Mouse (Mus musculus) CH12.LX (cell line): Measurements from ENCODE around the gene Paox. TPM values are rescaled to one million over a fixed set of nuclear protein-coding genes. Genes with fewer than 3 reads are reported as not detected.
A peak's percentile ranks its signal among the peaks of the same experiment; 100 is the strongest.

Experiments used
- DNase-seq: peaks from one replicate; pipeline ENCODE4 v3.0.0-alpha.2; 2013; ENCODE audit errors: extremely low read depth
- H3K27ac ChIP-seq: 2 replicates; pipeline ENCODE4 v1.5.1; 2012; ENCODE audit warnings: low read depth, mild to moderate bottlenecking, control low read depth, moderate library complexity; ENCODE audit not compliant: insufficient read depth
- H3K27me3 ChIP-seq: replicated peaks from 2 replicates; pipeline ENCODE3; 2012; ENCODE audit warnings: inconsistent platforms
- H3K36me3 ChIP-seq, 2 experiments: replicated peaks in 1 of 2; 2 replicates each; pipeline versions ENCODE3 to v1.6.1; 2012; ENCODE audit warnings: inconsistent platforms in 1 of 2, low read length in 1 of 2, mild to moderate bottlenecking in 1 of 2, mixed read lengths in 1 of 2, moderate library complexity in 1 of 2; ENCODE audit not compliant: control insufficient read depth in 1 of 2, insufficient read depth in 1 of 2
- H3K4me1 ChIP-seq, 2 experiments: 2 replicates each; pipeline ENCODE4 v1.6.1; 2012; ENCODE audit warnings: inconsistent platforms in 1 of 2, moderate library complexity in 1 of 2; ENCODE audit not compliant: insufficient read depth in 2 of 2, control insufficient read depth in 1 of 2
- H3K4me2 ChIP-seq: 2 replicates; pipeline ENCODE4 v1.6.1; 2012; ENCODE audit warnings: low read depth, mild to moderate bottlenecking, control low read depth; ENCODE audit not compliant: poor library complexity, insufficient read depth, severe bottlenecking
- H3K4me3 ChIP-seq, 3 experiments: fragments of 150-350 bp in 1 of 3; sonication (generic) in 1 of 3; replicated peaks in 1 of 3; 2 replicates each; pipeline versions ENCODE3 to v1.5.1; 2011 to 2012; ENCODE audit warnings: low read depth in 2 of 3, low read length in 2 of 3, mild to moderate bottlenecking in 2 of 3, moderate library complexity in 2 of 3, control low read depth in 1 of 3, improper control_type of control experiment in 1 of 3, inconsistent platforms in 1 of 3, mixed read lengths in 1 of 3; ENCODE audit not compliant: poor library complexity in 1 of 3
- H3K79me2 ChIP-seq: replicated peaks from 2 replicates; pipeline ENCODE4 v1.6.1; 2012; ENCODE audit warnings: mild to moderate bottlenecking, moderate library complexity; ENCODE audit not compliant: control insufficient read depth, poor library complexity, insufficient read depth, severe bottlenecking; ENCODE audit errors: extremely low read depth
- H3K9ac ChIP-seq: 2 replicates; pipeline ENCODE4 v1.6.1; 2012; ENCODE audit warnings: low read depth, mild to moderate bottlenecking, control low read depth, moderate library complexity; ENCODE audit not compliant: insufficient read depth
- H3K9me3 ChIP-seq: replicated peaks from 2 replicates; pipeline ENCODE3; 2012; ENCODE audit warnings: low read length, inconsistent platforms, mixed read lengths
- BHLHE40 ChIP-seq: IDR thresholded peaks from 2 replicates; pipeline ENCODE4 v1.6.1; 2011; ENCODE audit warnings: mild to moderate bottlenecking, low read depth, low read length, improper control_type of control experiment
- CHD1 ChIP-seq: IDR thresholded peaks from 2 replicates; pipeline ENCODE4 v1.6.1; 2012; ENCODE audit warnings: low read depth, low read length, improper control_type of control experiment, inconsistent platforms
- CHD2 ChIP-seq: IDR thresholded peaks from 2 replicates; pipeline ENCODE4 v1.6.1; 2011; ENCODE audit warnings: low read length, improper control_type of control experiment
- E2F4 ChIP-seq: IDR thresholded peaks from 2 replicates; pipeline ENCODE4 v1.6.1; 2011; ENCODE audit warnings: low read depth, low read length, improper control_type of control experiment; ENCODE audit not compliant: insufficient replicate concordance
- ELF1 ChIP-seq: IDR thresholded peaks from 2 replicates; pipeline ENCODE4 v1.6.1; 2014; ENCODE audit warnings: low read depth, mild to moderate bottlenecking, inconsistent platforms, low read length, improper control_type of control experiment
- EP300 ChIP-seq: IDR thresholded peaks from 2 replicates; pipeline ENCODE4 v1.6.1; 2011; ENCODE audit warnings: low read length, improper control_type of control experiment
- ETS1 ChIP-seq: conservative IDR thresholded peaks from 2 replicates; pipeline ENCODE4 v1.6.1; 2012; ENCODE audit warnings: low read depth, mild to moderate bottlenecking, inconsistent platforms, low read length, improper control_type of control experiment, moderate library complexity
- GABPA ChIP-seq: IDR thresholded peaks from 2 replicates; pipeline ENCODE4 v1.6.1; 2012; ENCODE audit warnings: low read depth, low read length, improper control_type of control experiment, inconsistent platforms; ENCODE audit not compliant: insufficient replicate concordance
- IRF4 ChIP-seq: IDR thresholded peaks from 2 replicates; pipeline ENCODE4 v1.6.1; 2014; ENCODE audit warnings: low read depth, mild to moderate bottlenecking, inconsistent platforms, low read length, improper control_type of control experiment
- KAT2A ChIP-seq: IDR thresholded peaks from 2 replicates; pipeline ENCODE4 v1.6.1; 2012; ENCODE audit warnings: low read length, improper control_type of control experiment, inconsistent platforms; ENCODE audit not compliant: insufficient replicate concordance
- MAFK ChIP-seq: IDR thresholded peaks from 2 replicates; pipeline ENCODE4 v1.6.1; 2011; ENCODE audit warnings: low read length, improper control_type of control experiment; ENCODE audit not compliant: insufficient replicate concordance
- MAZ ChIP-seq: IDR thresholded peaks from 2 replicates; pipeline ENCODE4 v1.6.1; 2012; ENCODE audit warnings: low read depth, mild to moderate bottlenecking, inconsistent platforms, low read length, improper control_type of control experiment, moderate library complexity
- MEF2A ChIP-seq: IDR thresholded peaks from 2 replicates; pipeline ENCODE4 v1.6.1; 2014; ENCODE audit warnings: low read depth, mild to moderate bottlenecking, inconsistent platforms, low read length, improper control_type of control experiment, borderline replicate concordance
- MXI1 ChIP-seq: IDR thresholded peaks from 2 replicates; pipeline ENCODE4 v1.6.1; 2011; ENCODE audit warnings: mild to moderate bottlenecking, low read depth, low read length, improper control_type of control experiment
- NELFE ChIP-seq: IDR thresholded peaks from 2 replicates; pipeline ENCODE4 v1.6.1; 2011; ENCODE audit warnings: low read depth, low read length, improper control_type of control experiment
- NRF1 ChIP-seq: IDR thresholded peaks from 2 replicates; pipeline ENCODE4 v1.6.1; 2014; ENCODE audit warnings: low read depth, mild to moderate bottlenecking, inconsistent platforms, low read length, improper control_type of control experiment, moderate library complexity
- PAX5 ChIP-seq: IDR thresholded peaks from 2 replicates; pipeline ENCODE4 v1.6.1; 2012; ENCODE audit warnings: low read length, inconsistent platforms, mixed read lengths
- POLR2A ChIP-seq: IDR thresholded peaks from 2 replicates; pipeline ENCODE4 v1.6.1; 2011; ENCODE audit warnings: low read depth, mild to moderate bottlenecking, improper control_type of control experiment, low read length
- POLR2AphosphoS2 ChIP-seq: IDR thresholded peaks from 2 replicates; pipeline ENCODE4 v1.6.1; 2011; ENCODE audit warnings: low read depth, low read length, improper control_type of control experiment
- RAD21 ChIP-seq: IDR thresholded peaks from 2 replicates; pipeline ENCODE4 v1.6.1; 2011; ENCODE audit warnings: low read depth, mild to moderate bottlenecking, low read length, improper control_type of control experiment, moderate library complexity
- RCOR1 ChIP-seq: conservative IDR thresholded peaks from 2 replicates; pipeline ENCODE4 v1.6.1; 2012; ENCODE audit warnings: low read depth, mild to moderate bottlenecking, inconsistent platforms, low read length, improper control_type of control experiment
- SIN3A ChIP-seq: IDR thresholded peaks from 2 replicates; pipeline ENCODE4 v1.6.1; 2012; ENCODE audit warnings: low read length, improper control_type of control experiment, inconsistent platforms
- USF1 ChIP-seq: IDR thresholded peaks from 2 replicates; pipeline ENCODE4 v1.6.1; 2014; ENCODE audit warnings: low read depth, mild to moderate bottlenecking, inconsistent platforms, low read length, improper control_type of control experiment
- ZNF384 ChIP-seq: IDR thresholded peaks from 2 replicates; pipeline ENCODE4 v1.6.1; 2012; ENCODE audit warnings: low read depth, low read length, improper control_type of control experiment, inconsistent platforms
- dilution Hi-C: fragments of 300-500 bp; cut with MboI; formaldehyde crosslinking; loops from 2 replicates; pipeline ENCODE4 v1.14.3; 2020; ENCODE audit warnings: low sequenced_read_pairs; ENCODE audit not compliant: extremely low pct_unique_long_range_greater_than_20kb, extremely low pct_ligation_motif_present
- in situ Hi-C: fragments of 300-500 bp; cut with MboI; formaldehyde crosslinking; loops from 3 replicates; pipeline ENCODE4 v1.14.3; 2019; ENCODE audit warnings: low sequenced_read_pairs, low pct_ligation_motif_present, low pct_unique_long_range_greater_than_20kb, mixed read lengths
- polyA plus RNA-seq: library from polyadenylated mRNA; unstranded; fragments of >175 nt; gene quantifications from 2 replicates; pipeline ENCODE4 v1.2.1, GENCODE M21; 2012; ENCODE audit warnings: low read depth; ENCODE audit not compliant: insufficient read length
- total RNA-seq, 2 experiments: library from RNA; depleted of rRNA; stranded (reverse); fragments of 300-350 nt in 1 of 2; fragments of >200 nt in 1 of 2; gene quantifications; 2 replicates each; pipeline ENCODE4 v1.2.3; 2012 to 2014

The Paox gene
- total and polyA plus RNA-seq, 3 experiments, result 30.4 to 40.0 (median 34.5) TPM

DNA sequence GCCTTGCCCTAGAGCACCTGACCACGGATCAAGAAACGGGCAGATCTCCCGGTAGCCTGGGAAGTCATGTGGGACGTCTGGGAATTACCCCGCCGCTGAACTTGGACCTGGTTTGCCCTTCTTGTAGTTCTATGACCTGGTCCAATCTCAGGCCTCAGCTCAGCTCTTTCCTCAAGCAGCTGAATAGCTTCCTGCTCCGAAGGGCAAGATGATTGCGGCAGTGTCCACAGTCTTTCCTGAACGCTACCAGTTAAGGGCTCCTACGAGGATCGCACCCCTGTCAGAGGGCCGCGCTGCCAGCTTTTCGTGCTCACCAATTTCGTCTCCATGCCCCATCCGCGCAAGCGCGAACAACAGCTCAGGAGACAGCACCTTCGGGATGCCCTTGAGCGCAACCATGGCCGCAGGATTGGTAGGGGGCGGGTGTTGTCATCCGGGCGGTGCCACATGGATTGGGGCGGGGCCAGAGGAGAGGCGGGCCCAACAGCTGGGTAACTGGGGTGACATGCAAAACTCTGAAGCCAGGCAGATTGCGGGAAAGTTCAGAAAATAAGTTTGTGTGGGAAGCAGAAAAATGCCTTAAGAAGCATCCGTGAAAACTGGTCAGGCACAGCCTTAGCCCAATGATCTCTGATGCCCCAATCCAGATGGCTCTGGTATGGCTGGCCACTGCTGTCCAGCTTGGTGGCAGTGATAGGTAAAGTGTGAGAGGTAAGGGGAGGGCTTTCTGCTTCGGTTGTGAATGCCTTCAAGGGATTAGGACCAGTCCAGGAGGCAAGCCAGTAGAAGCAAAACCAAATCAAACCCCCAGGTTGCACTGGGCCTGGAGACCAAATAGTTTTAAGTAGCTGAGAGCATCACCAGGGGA, 13.4 kb upstream of the Paox start, which contains the start of gene Fuom:
Fuom (minus strand) TSS at position 449 of the 868 bp plus-strand sequence.
- TF ChIP-seq NRF1 (0 out of 2 replicates have a peak, but pooled peaks have one; percentile 18), E2F4 (no peak)
- Histone ChIP-seq H3K9me3 (no peaks in the 10 kb centered on the region), H3K27ac (no peak within 1 kb of the TSS), H3K9ac (no peak within 1 kb of the TSS), H3K4me3 (no peak within 1 kb of the TSS), H3K79me2 (no peaks in the 10 kb centered on the region), H3K27me3 (no peaks in the 10 kb centered on the region), H3K36me3 (peaks cover 11 to 26% of the 10 kb centered on the region in 2 experiments), H3K4me2 (no peak within 1 kb of the TSS), H3K4me1 (peaks cover 0 to 4% of the 10 kb centered on the region in 2 experiments; a peak in 1 of 4 replicates)
- dilution Hi-C loops (no loop called here), in situ Hi-C loops (no loop called here)
- DNase-seq, result no peak

DNA sequence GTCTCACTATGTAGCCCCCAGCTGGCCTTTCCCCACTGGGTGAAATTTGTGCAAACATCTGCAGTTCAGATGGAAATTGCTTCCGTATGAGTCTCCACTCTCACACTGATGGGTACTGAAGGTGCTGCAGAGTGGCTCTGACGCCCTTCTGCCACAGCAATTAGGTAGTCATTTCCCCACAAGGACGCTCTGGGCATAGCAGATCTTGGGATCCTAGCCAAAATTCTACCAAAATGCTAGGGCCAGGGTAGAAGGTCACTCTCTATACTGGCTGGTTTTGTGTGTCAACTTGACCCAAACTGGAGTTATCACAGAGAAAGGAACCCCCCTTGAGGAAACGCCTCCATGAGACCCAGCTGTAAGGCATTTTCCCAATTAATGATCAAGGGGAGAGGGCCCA, 11.6 kb upstream of the Paox start:
- Histone ChIP-seq H3K4me2 (no peak overlapping the region), H3K36me3 (peaks cover 24 to 42% of the 10 kb centered on the region in 2 experiments), H3K9me3 (no peaks in the 10 kb centered on the region), H3K79me2 (no peaks in the 10 kb centered on the region), H3K27me3 (no peaks in the 10 kb centered on the region), H3K9ac (no peak overlapping the region), H3K4me1 (no peaks in the 10 kb centered on the region), H3K27ac (no peak overlapping the region), H3K4me3 (no peak overlapping the region)
- no peak for TF ChIP-seq ZNF384
- TF ChIP-seq CHD1, result no peak
- no peak for TF ChIP-seq RCOR1
- TF ChIP-seq NELFE, result no peak
- no peak for TF ChIP-seq RAD21
- TF ChIP-seq MEF2A, result no peak
- no peak for TF ChIP-seq MXI1
- no peak for TF ChIP-seq KAT2A
- TF ChIP-seq SIN3A, result no peak
- TF ChIP-seq CHD2, result no peak
- in situ Hi-C loops, result no loop called here
- dilution Hi-C loops, result no loop called here
- DNase-seq, result no peak

DNA sequence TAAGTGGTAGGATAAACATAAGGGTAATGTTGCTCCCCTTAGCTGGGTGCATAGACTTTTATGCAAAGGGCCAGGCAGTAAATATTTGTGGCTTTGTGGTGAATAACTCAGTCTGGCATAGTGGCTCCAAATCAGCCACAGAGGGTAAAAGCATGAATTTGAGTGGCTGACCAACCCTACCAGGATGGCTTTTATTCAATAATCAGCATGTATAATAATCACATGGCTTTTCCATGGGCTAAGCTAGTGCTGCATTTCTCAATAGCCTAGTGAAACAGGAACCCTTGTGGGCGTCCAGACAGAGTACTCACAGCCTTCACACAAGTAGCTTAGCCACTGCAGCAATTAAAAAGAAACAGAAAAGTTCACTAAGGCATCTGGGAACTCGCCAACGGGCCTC, 3.7 kb upstream of the Paox start:
- TF ChIP-seq NELFE, result no peak
- no peak for TF ChIP-seq POLR2A
- TF ChIP-seq PAX5, result no peak
- no peak for TF ChIP-seq BHLHE40
- no peak for TF ChIP-seq IRF4
- TF ChIP-seq ELF1, result no peak
- no peak for TF ChIP-seq EP300
- TF ChIP-seq CHD1, result no peak
- TF ChIP-seq GABPA, result no peak
- no peak for TF ChIP-seq RAD21
- no peak for TF ChIP-seq MAZ
- no peak for TF ChIP-seq MXI1
- no peak for TF ChIP-seq USF1
- TF ChIP-seq CHD2, result no peak
- TF ChIP-seq SIN3A, result no peak
- no peak for TF ChIP-seq MAFK
- no peak for TF ChIP-seq ZNF384
- TF ChIP-seq ETS1, result no peak
- TF ChIP-seq POLR2AphosphoS2, result no peak
- H3K27me3 ChIP-seq, result no peaks in the 10 kb centered on the region
- no peak overlapping the region for H3K27ac ChIP-seq
- in situ Hi-C loops (no loop called here), dilution Hi-C loops (no loop called here)
- H3K4me2 ChIP-seq, result no peak overlapping the region
- H3K4me3 ChIP-seq, result no peak overlapping the region
- H3K36me3 ChIP-seq, result peaks cover 47 to 63% of the 10 kb centered on the region in 2 experiments
- peaks cover 3 to 13% of the 10 kb centered on the region in 2 experiments; a peak in 2 of 4 replicates for H3K4me1 ChIP-seq
- DNase-seq, result no peak
- H3K9ac ChIP-seq, result no peak overlapping the region
- no peaks in the 10 kb centered on the region for H3K9me3 ChIP-seq
- peaks cover 2% of the 10 kb centered on the region for H3K79me2 ChIP-seq
